Mouse (Mus musculus) CH12.LX (cell line): ENCODE data around the gene Prrx2. TPM values are rescaled to one million over a fixed set of nuclear protein-coding genes. Genes with fewer than 3 reads are reported as not detected.

Experiments used
- DNase-seq: peaks from one replicate; pipeline ENCODE4 v3.0.0-alpha.2; 2013; ENCODE audit errors: extremely low read depth
- H3K27ac ChIP-seq: 2 replicates; pipeline ENCODE4 v1.5.1; 2012; ENCODE audit warnings: low read depth, mild to moderate bottlenecking, control low read depth, moderate library complexity; ENCODE audit not compliant: insufficient read depth
- H3K27me3 ChIP-seq: replicated peaks from 2 replicates; pipeline ENCODE3; 2012; ENCODE audit warnings: inconsistent platforms
- H3K36me3 ChIP-seq, 2 experiments: replicated peaks in 1 of 2; 2 replicates each; pipeline versions ENCODE3 to v1.6.1; 2012; ENCODE audit warnings: inconsistent platforms in 1 of 2, low read length in 1 of 2, mild to moderate bottlenecking in 1 of 2, mixed read lengths in 1 of 2, moderate library complexity in 1 of 2; ENCODE audit not compliant: control insufficient read depth in 1 of 2, insufficient read depth in 1 of 2
- H3K4me1 ChIP-seq, 2 experiments: 2 replicates each; pipeline ENCODE4 v1.6.1; 2012; ENCODE audit warnings: inconsistent platforms in 1 of 2, moderate library complexity in 1 of 2; ENCODE audit not compliant: insufficient read depth in 2 of 2, control insufficient read depth in 1 of 2
- H3K4me2 ChIP-seq: 2 replicates; pipeline ENCODE4 v1.6.1; 2012; ENCODE audit warnings: low read depth, mild to moderate bottlenecking, control low read depth; ENCODE audit not compliant: poor library complexity, insufficient read depth, severe bottlenecking
- H3K4me3 ChIP-seq, 3 experiments: fragments of 150-350 bp in 1 of 3; sonication (generic) in 1 of 3; replicated peaks in 1 of 3; 2 replicates each; pipeline versions ENCODE3 to v1.5.1; 2011 to 2012; ENCODE audit warnings: low read depth in 2 of 3, low read length in 2 of 3, mild to moderate bottlenecking in 2 of 3, moderate library complexity in 2 of 3, control low read depth in 1 of 3, improper control_type of control experiment in 1 of 3, inconsistent platforms in 1 of 3, mixed read lengths in 1 of 3; ENCODE audit not compliant: poor library complexity in 1 of 3
- H3K79me2 ChIP-seq: replicated peaks from 2 replicates; pipeline ENCODE4 v1.6.1; 2012; ENCODE audit warnings: mild to moderate bottlenecking, moderate library complexity; ENCODE audit not compliant: control insufficient read depth, poor library complexity, insufficient read depth, severe bottlenecking; ENCODE audit errors: extremely low read depth
- H3K9ac ChIP-seq: 2 replicates; pipeline ENCODE4 v1.6.1; 2012; ENCODE audit warnings: low read depth, mild to moderate bottlenecking, control low read depth, moderate library complexity; ENCODE audit not compliant: insufficient read depth
- H3K9me3 ChIP-seq: replicated peaks from 2 replicates; pipeline ENCODE3; 2012; ENCODE audit warnings: low read length, inconsistent platforms, mixed read lengths
- BHLHE40 ChIP-seq: IDR thresholded peaks from 2 replicates; pipeline ENCODE4 v1.6.1; 2011; ENCODE audit warnings: mild to moderate bottlenecking, low read depth, low read length, improper control_type of control experiment
- CHD2 ChIP-seq: IDR thresholded peaks from 2 replicates; pipeline ENCODE4 v1.6.1; 2011; ENCODE audit warnings: low read length, improper control_type of control experiment
- CTCF ChIP-seq, 2 experiments: IDR thresholded peaks in 1 of 2; conservative IDR thresholded peaks in 1 of 2; 2 replicates each; pipeline ENCODE4 v1.5.1; 2011 to 2012; ENCODE audit warnings: low read depth in 2 of 2, low read length in 2 of 2, improper control_type of control experiment in 1 of 2, inconsistent platforms in 1 of 2, mild to moderate bottlenecking in 1 of 2, moderate library complexity in 1 of 2
- E2F4 ChIP-seq: IDR thresholded peaks from 2 replicates; pipeline ENCODE4 v1.6.1; 2011; ENCODE audit warnings: low read depth, low read length, improper control_type of control experiment; ENCODE audit not compliant: insufficient replicate concordance
- EP300 ChIP-seq: IDR thresholded peaks from 2 replicates; pipeline ENCODE4 v1.6.1; 2011; ENCODE audit warnings: low read length, improper control_type of control experiment
- GABPA ChIP-seq: IDR thresholded peaks from 2 replicates; pipeline ENCODE4 v1.6.1; 2012; ENCODE audit warnings: low read depth, low read length, improper control_type of control experiment, inconsistent platforms; ENCODE audit not compliant: insufficient replicate concordance
- HCFC1 ChIP-seq: IDR thresholded peaks from 2 replicates; pipeline ENCODE4 v1.6.1; 2012; ENCODE audit warnings: low read depth, mild to moderate bottlenecking, inconsistent platforms, low read length, improper control_type of control experiment
- IRF4 ChIP-seq: IDR thresholded peaks from 2 replicates; pipeline ENCODE4 v1.6.1; 2014; ENCODE audit warnings: low read depth, mild to moderate bottlenecking, inconsistent platforms, low read length, improper control_type of control experiment
- JUN ChIP-seq: IDR thresholded peaks from 2 replicates; pipeline ENCODE4 v1.6.1; 2011; ENCODE audit warnings: low read depth, mild to moderate bottlenecking, low read length, improper control_type of control experiment, moderate library complexity; ENCODE audit not compliant: insufficient read depth
- JUND ChIP-seq: conservative IDR thresholded peaks from 2 replicates; pipeline ENCODE4 v1.6.1; 2011; ENCODE audit warnings: low read depth, low read length, improper control_type of control experiment
- KAT2A ChIP-seq: IDR thresholded peaks from 2 replicates; pipeline ENCODE4 v1.6.1; 2012; ENCODE audit warnings: low read length, improper control_type of control experiment, inconsistent platforms; ENCODE audit not compliant: insufficient replicate concordance
- MAFK ChIP-seq: IDR thresholded peaks from 2 replicates; pipeline ENCODE4 v1.6.1; 2011; ENCODE audit warnings: low read length, improper control_type of control experiment; ENCODE audit not compliant: insufficient replicate concordance
- MAZ ChIP-seq: IDR thresholded peaks from 2 replicates; pipeline ENCODE4 v1.6.1; 2012; ENCODE audit warnings: low read depth, mild to moderate bottlenecking, inconsistent platforms, low read length, improper control_type of control experiment, moderate library complexity
- MEF2A ChIP-seq: IDR thresholded peaks from 2 replicates; pipeline ENCODE4 v1.6.1; 2014; ENCODE audit warnings: low read depth, mild to moderate bottlenecking, inconsistent platforms, low read length, improper control_type of control experiment, borderline replicate concordance
- MXI1 ChIP-seq: IDR thresholded peaks from 2 replicates; pipeline ENCODE4 v1.6.1; 2011; ENCODE audit warnings: mild to moderate bottlenecking, low read depth, low read length, improper control_type of control experiment
- NELFE ChIP-seq: IDR thresholded peaks from 2 replicates; pipeline ENCODE4 v1.6.1; 2011; ENCODE audit warnings: low read depth, low read length, improper control_type of control experiment
- NRF1 ChIP-seq: IDR thresholded peaks from 2 replicates; pipeline ENCODE4 v1.6.1; 2014; ENCODE audit warnings: low read depth, mild to moderate bottlenecking, inconsistent platforms, low read length, improper control_type of control experiment, moderate library complexity
- PAX5 ChIP-seq: IDR thresholded peaks from 2 replicates; pipeline ENCODE4 v1.6.1; 2012; ENCODE audit warnings: low read length, inconsistent platforms, mixed read lengths
- POLR2A ChIP-seq: IDR thresholded peaks from 2 replicates; pipeline ENCODE4 v1.6.1; 2011; ENCODE audit warnings: low read depth, mild to moderate bottlenecking, improper control_type of control experiment, low read length
- RCOR1 ChIP-seq: conservative IDR thresholded peaks from 2 replicates; pipeline ENCODE4 v1.6.1; 2012; ENCODE audit warnings: low read depth, mild to moderate bottlenecking, inconsistent platforms, low read length, improper control_type of control experiment
- SIN3A ChIP-seq: IDR thresholded peaks from 2 replicates; pipeline ENCODE4 v1.6.1; 2012; ENCODE audit warnings: low read length, improper control_type of control experiment, inconsistent platforms
- SMC3 ChIP-seq: IDR thresholded peaks from 2 replicates; pipeline ENCODE4 v1.6.1; 2011; ENCODE audit warnings: low read depth, low read length, improper control_type of control experiment
- TBP ChIP-seq: conservative IDR thresholded peaks from 2 replicates; pipeline ENCODE4 v1.6.1; 2011; ENCODE audit warnings: low read depth, low read length, improper control_type of control experiment
- TCF12 ChIP-seq: IDR thresholded peaks from 2 replicates; pipeline ENCODE4 v1.6.1; 2014; ENCODE audit warnings: low read depth, mild to moderate bottlenecking, inconsistent platforms, low read length, improper control_type of control experiment
- UBTF ChIP-seq: IDR thresholded peaks from 2 replicates; pipeline ENCODE4 v1.6.1; 2012; ENCODE audit warnings: low read depth, mild to moderate bottlenecking, inconsistent platforms, low read length, improper control_type of control experiment, moderate library complexity
- USF2 ChIP-seq: conservative IDR thresholded peaks from 2 replicates; pipeline ENCODE4 v1.6.1; 2011; ENCODE audit warnings: low read depth, low read length, improper control_type of control experiment
- ZKSCAN1 ChIP-seq: IDR thresholded peaks from 2 replicates; pipeline ENCODE4 v1.6.1; 2012; ENCODE audit warnings: low read depth, inconsistent platforms, low read length, improper control_type of control experiment, borderline replicate concordance
- dilution Hi-C: fragments of 300-500 bp; cut with MboI; formaldehyde crosslinking; loops from 2 replicates; pipeline ENCODE4 v1.14.3; 2020; ENCODE audit warnings: low sequenced_read_pairs; ENCODE audit not compliant: extremely low pct_unique_long_range_greater_than_20kb, extremely low pct_ligation_motif_present
- in situ Hi-C: fragments of 300-500 bp; cut with MboI; formaldehyde crosslinking; loops from 3 replicates; pipeline ENCODE4 v1.14.3; 2019; ENCODE audit warnings: low sequenced_read_pairs, low pct_ligation_motif_present, low pct_unique_long_range_greater_than_20kb, mixed read lengths
- polyA plus RNA-seq: library from polyadenylated mRNA; unstranded; fragments of >175 nt; gene quantifications from 2 replicates; pipeline ENCODE4 v1.2.1, GENCODE M21; 2012; ENCODE audit warnings: low read depth; ENCODE audit not compliant: insufficient read length
- total RNA-seq, 2 experiments: library from RNA; depleted of rRNA; stranded (reverse); fragments of 300-350 nt in 1 of 2; fragments of >200 nt in 1 of 2; gene quantifications; 2 replicates each; pipeline ENCODE4 v1.2.3; 2012 to 2014

Gene Prrx2
- total and polyA plus RNA-seq, 3 experiments, result not detected

GRCm38 (mm10) chr2:30846236-30846635 lies 11.5 kb downstream of the Prrx2 start:
- in situ Hi-C loops (no loop called here), dilution Hi-C loops (no loop called here)
- no peak overlapping the region for H3K4me2 ChIP-seq
- peaks cover 85% of the 10 kb centered on the region for H3K27me3 ChIP-seq
- H3K9ac ChIP-seq, result no peak overlapping the region
- no peaks in the 10 kb centered on the region for H3K4me1 ChIP-seq
- DNase-seq, result no peak
- TF ChIP-seq MAZ (no peak), NRF1 (no peak), CHD2 (no peak), KAT2A (no peak), MAFK (no peak), MEF2A (no peak), JUN (no peak), MXI1 (no peak), GABPA (no peak), EP300 (no peak), TCF12 (no peak), SIN3A (no peak), E2F4 (no peak), TBP (no peak), UBTF (no peak), RCOR1 (no peak), PAX5 (no peak), SMC3 (no peak), CTCF (conservative IDR thresholded peaks at IDR 0.05 in 1 of 2, IDR thresholded peaks at IDR 0.05 in 1 of 2; ENCODE audit: low read depth in 2 of 2, low read length in 2 of 2) (no peak), ZKSCAN1 (no peak)
- H3K4me3 ChIP-seq, result no peak overlapping the region
- H3K79me2 ChIP-seq, result no peaks in the 10 kb centered on the region
- H3K27ac ChIP-seq, result no peak overlapping the region
- H3K9me3 ChIP-seq, result no peaks in the 10 kb centered on the region
- no peaks in the 10 kb centered on the region for H3K36me3 ChIP-seq

GRCm38 (mm10) chr2:30846723-30847122 lies 12.0 kb downstream of the Prrx2 start:
- Histone ChIP-seq H3K4me2 (no peak overlapping the region), H3K36me3 (no peaks in the 10 kb centered on the region), H3K4me1 (no peaks in the 10 kb centered on the region), H3K9me3 (no peaks in the 10 kb centered on the region), H3K79me2 (no peaks in the 10 kb centered on the region), H3K9ac (no peak overlapping the region), H3K27me3 (peaks cover 85% of the 10 kb centered on the region), H3K4me3 (no peak overlapping the region), H3K27ac (no peak overlapping the region)
- in situ Hi-C loops (no loop called here), dilution Hi-C loops (no loop called here)
- DNase-seq, result no peak
- TF ChIP-seq E2F4 (no peak), TCF12 (no peak), HCFC1 (no peak), BHLHE40 (no peak), KAT2A (no peak), POLR2A (no peak), ZKSCAN1 (no peak), UBTF (no peak), SIN3A (no peak), PAX5 (no peak), MXI1 (no peak), JUND (no peak), CTCF (conservative IDR thresholded peaks at IDR 0.05 in 1 of 2, IDR thresholded peaks at IDR 0.05 in 1 of 2; ENCODE audit: low read depth in 2 of 2, low read length in 2 of 2) (no peak), USF2 (no peak), IRF4 (no peak), MAZ (no peak), NELFE (no peak), MEF2A (no peak), EP300 (no peak)
